Mouse (Mus musculus): Measurements from ENCODE around the gene Reg3g.

- TF ChIP-seq EP300 (IDR thresholded peaks at IDR 0.05; ENCODE audit: insufficient read depth, low read depth, low read length) (no peak), CTCF (IDR thresholded peaks at IDR 0.05) (no peak), POLR2A (IDR thresholded peaks at IDR 0.05; ENCODE audit: insufficient read depth, low read depth, low read length) (no peak)
Measured at GRCm38 (mm10) chr6:78448409-78448808, 20.3 kb downstream of the Reg3g start.
